Mouse (Mus musculus) intestine, embryonic 14.5 days (tissue): Measurements from ENCODE around the gene E4f1. TPM values are rescaled to one million over a fixed set of nuclear protein-coding genes. Genes with fewer than 3 reads are reported as not detected.
"Not testable (repeated sequence)": the region's sequence is repeated elsewhere in the genome, so short reads cannot be mapped to it uniquely, and the experiment has no call there.

Experiments used
- ATAC-seq: fragments of 200-750 bp; cut with Nextera tagmentation; replicated peaks from 2 replicates; pipeline ENCODE4 v1.8.0; 2017; ENCODE audit warnings: low read depth, moderate number of reproducible peaks, moderate TSS enrichment, moderate library complexity; ENCODE audit not compliant: low FRiP score, low TSS enrichment
- DNase-seq: peaks from one replicate; pipeline ENCODE4 v3.0.0-alpha.2; 2018; ENCODE audit warnings: low spot score
- H3K27ac ChIP-seq: fragments of 300-500 bp; sonication (generic); 2 replicates; pipeline ENCODE4 v1.5.1; 2014; ENCODE audit warnings: low read depth, mild to moderate bottlenecking, control low read depth
- H3K27me3 ChIP-seq: fragments of 300-500 bp; sonication (generic); replicated peaks from 2 replicates; pipeline ENCODE4 v1.6.1; 2014; ENCODE audit warnings: low read length, control low read depth; ENCODE audit not compliant: control insufficient read depth, insufficient read depth
- H3K36me3 ChIP-seq: fragments of 300-500 bp; sonication (generic); 2 replicates; pipeline ENCODE4 v1.6.1; 2014; ENCODE audit warnings: low read length, control low read depth; ENCODE audit not compliant: control insufficient read depth, insufficient read depth
- H3K4me1 ChIP-seq: fragments of 300-500 bp; sonication (generic); replicated peaks from 2 replicates; pipeline ENCODE4 v1.6.1; 2014; ENCODE audit warnings: low read length, control low read depth, mixed read lengths; ENCODE audit not compliant: control insufficient read depth, insufficient read depth
- H3K4me2 ChIP-seq: fragments of 300-500 bp; sonication (generic); 2 replicates; pipeline ENCODE4 v1.6.1; 2014; ENCODE audit warnings: low read length
- H3K4me3 ChIP-seq: fragments of 300-500 bp; sonication (generic); 2 replicates; pipeline ENCODE4 v1.5.1; 2014; ENCODE audit warnings: low read depth, low read length, control low read depth, mixed read lengths
- H3K9ac ChIP-seq: fragments of 300-500 bp; sonication (generic); 2 replicates; pipeline ENCODE4 v1.6.1; 2014; ENCODE audit warnings: mild to moderate bottlenecking, low read length
- H3K9me3 ChIP-seq: fragments of 300-500 bp; sonication (generic); 2 replicates; pipeline ENCODE4 v1.6.1; 2016; ENCODE audit warnings: low read length, control low read depth; ENCODE audit not compliant: control insufficient read depth
- WGBS: fragments of 180-500 bp; shearing (Covaris S2); extraction: QIAGEN DNeasy Blood & Tissue Kit; methylation state at CpG from one replicate; pipeline ENCODE4 v1.1.7; 2014; 5-methylcytosine and 5-hydroxymethylcytosine counted together
- polyA plus RNA-seq: library from polyadenylated mRNA; unstranded; fragments of >200 nt; fragmentation: Nextera tagmentation; extraction: Ambion mirVana; gene quantifications from 2 replicates; pipeline ENCODE4 v1.2.1, GENCODE M21; 2014

E4f1 gene
- polyA plus RNA-seq, 1 experiment from 2014 or later, result 23.2 TPM

- Histone ChIP-seq H3K4me3 (peak overlapping the region; percentile 91), H3K9me3 (no peaks in the 10 kb centered on the region), H3K27ac (peak overlapping the region; percentile 71), H3K9ac (peak overlapping the region; percentile 85), H3K4me1 (peaks cover 22% of the 10 kb centered on the region), H3K36me3 (peaks cover 28% of the 10 kb centered on the region), H3K4me2 (peak overlapping the region; percentile 97), H3K27me3 (no peaks in the 10 kb centered on the region)
- peak; percentile 65 for DNase-seq
- ATAC-seq, result peak; percentile 20
- 2% methylated on average over 64 of the region's 68 CpGs for WGBS
Observed at GRCm38 (mm10) chr17:24470701-24471527, 801 bp upstream of the E4f1 start.

GRCm38 (mm10) chr17:24469336-24469909 is 690 bp downstream of the E4f1 start:
- peak overlapping the region; percentile 97 for H3K4me2 ChIP-seq
- peaks cover 22% of the 10 kb centered on the region for H3K4me1 ChIP-seq
- peaks cover 13% of the 10 kb centered on the region for H3K36me3 ChIP-seq
- no peaks in the 10 kb centered on the region for H3K27me3 ChIP-seq
- H3K4me3 ChIP-seq, result peak overlapping the region; percentile 91
- no peaks in the 10 kb centered on the region for H3K9me3 ChIP-seq
- DNase-seq, result no peak
- ATAC-seq, result no peak
- 16% methylated on average over 7 of the region's 7 CpGs for WGBS
- peak overlapping the region; percentile 85 for H3K9ac ChIP-seq
- peak overlapping the region; percentile 71 for H3K27ac ChIP-seq

- H3K9me3 ChIP-seq, result no peaks in the 10 kb centered on the region
- no peak overlapping the region for H3K4me2 ChIP-seq
- H3K9ac ChIP-seq, result no peak overlapping the region
- 93% methylated on average over 5 of the region's 5 CpGs for WGBS
- H3K36me3 ChIP-seq, result peaks cover 7% of the 10 kb centered on the region
- H3K27me3 ChIP-seq, result no peaks in the 10 kb centered on the region
- ATAC-seq (no peak), DNase-seq (no peak)
- peaks cover 22% of the 10 kb centered on the region for H3K4me1 ChIP-seq
- no peak overlapping the region for H3K4me3 ChIP-seq
- H3K27ac ChIP-seq, result no peak overlapping the region
Observed at GRCm38 (mm10) chr17:24468636-24469246, 1.4 kb downstream of the E4f1 start.

- Histone ChIP-seq H3K36me3 (no peaks in the 10 kb centered on the region), H3K27me3 (no peaks in the 10 kb centered on the region), H3K4me1 (no peaks in the 10 kb centered on the region), H3K9ac (no peak overlapping the region), H3K9me3 (no peaks in the 10 kb centered on the region), H3K4me3 (no peak overlapping the region), H3K27ac (no peak overlapping the region), H3K4me2 (no peak overlapping the region)
- WGBS, result 53% methylated on average over 6 of the region's 6 CpGs
- no peak for ATAC-seq
- DNase-seq, result no peak
Observed at GRCm38 (mm10) chr17:24463374-24464133, 6.6 kb downstream of the E4f1 start.

GRCm38 (mm10) chr17:24462932-24463331 is 7.2 kb downstream of the E4f1 start:
- Histone ChIP-seq H3K9me3 (no peaks in the 10 kb centered on the region), H3K4me1 (no peaks in the 10 kb centered on the region), H3K9ac (no peak overlapping the region), H3K27ac (no peak overlapping the region), H3K4me3 (no peak overlapping the region), H3K27me3 (no peaks in the 10 kb centered on the region), H3K4me2 (no peak overlapping the region), H3K36me3 (no peaks in the 10 kb centered on the region)
- DNase-seq (no peak), ATAC-seq (no peak)
- 96% methylated on average over 1 of the region's 1 CpGs for WGBS

GRCm38 (mm10) chr17:24461580-24461979 is 8.5 kb downstream of the E4f1 start:
- no peak overlapping the region for H3K4me2 ChIP-seq
- no peak overlapping the region for H3K9ac ChIP-seq
- no peak overlapping the region for H3K27ac ChIP-seq
- no peaks in the 10 kb centered on the region for H3K9me3 ChIP-seq
- no peak overlapping the region for H3K4me3 ChIP-seq
- ATAC-seq (no peak), DNase-seq (no peak)
- H3K27me3 ChIP-seq, result no peaks in the 10 kb centered on the region
- H3K4me1 ChIP-seq, result no peaks in the 10 kb centered on the region
- WGBS, result 79% methylated on average over 2 of the region's 2 CpGs
- no peaks in the 10 kb centered on the region for H3K36me3 ChIP-seq

- H3K27me3 ChIP-seq, H3K4me1 ChIP-seq, H3K9ac ChIP-seq, H3K9me3 ChIP-seq, DNase-seq: not testable (repeated sequence)
- ATAC-seq, result peak; percentile 5
- WGBS, result 52% methylated on average over 10 of the region's 10 CpGs
- Histone ChIP-seq H3K4me3 (peak overlapping the region; percentile 90; the same call in 1 of the 2 replicates), H3K36me3 (peaks cover 16% of the 10 kb centered on the region), H3K27ac (0 out of 2 replicates have a peak overlapping the region, but pooled peaks have one; percentile 22), H3K4me2 (peak overlapping the region; percentile 79)
Observed at GRCm38 (mm10) chr17:24455523-24456206, 14.4 kb downstream of the E4f1 start.
